Mouse (Mus musculus) spleen, postnatal 36 days (tissue): ENCODE measurements around the gene Gm13199.

Experiments used
- DNase-seq, 2 experiments: peaks; one replicate each; pipeline ENCODE4 v3.0.0; 2022; ENCODE audit warnings: low spot score in 2 of 2, mixed read lengths in 1 of 2

Gene Gm13199

DNA sequence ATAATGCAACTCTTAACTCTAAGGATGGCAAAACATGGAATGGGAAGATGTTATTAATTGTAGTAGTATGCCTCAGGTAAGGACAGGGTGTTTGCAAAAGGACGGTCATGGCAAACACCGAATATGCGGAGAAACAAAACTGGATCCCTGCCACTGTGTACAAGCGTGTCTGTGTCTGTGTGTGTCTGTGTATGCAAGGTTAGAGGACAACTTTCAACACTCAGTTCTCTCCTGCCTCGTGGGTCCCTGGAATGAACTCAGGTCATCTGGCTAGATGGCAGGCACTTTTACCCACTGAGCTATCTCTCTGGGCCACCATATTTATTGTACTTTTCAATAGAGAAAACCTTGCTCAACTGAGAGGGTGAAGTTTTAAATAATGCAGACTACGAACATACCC is 40.3 kb downstream of the Gm13199 start:
- no peak for DNase-seq

GRCm38 (mm10) chr2:5821264-5821663 is 41.5 kb downstream of the Gm13199 start:
- DNase-seq = no peak
